Mouse (Mus musculus): ENCODE results near the gene Calm3.

Gene Calm3

GRCm38 (mm10) chr7:16867488-16867887, 56.4 kb downstream of the Calm3 start:
- in situ Hi-C loops (cut with MboI; ENCODE audit: low sequenced_read_pairs): no loop called here
